Mouse (Mus musculus): ENCODE data around the gene Igfbpl1. TPM values are rescaled to one million over a fixed set of nuclear protein-coding genes. Genes with fewer than 3 reads are reported as not detected.

Gene Igfbpl1
- total and polyA plus RNA-seq, 3 experiments: not detected

GRCm38 (mm10) chr4:45762600-45762999 lies 64.1 kb downstream of the Igfbpl1 start:
- dilution Hi-C loops (cut with MboI; ENCODE audit: extremely low pct_ligation_motif_present, extremely low pct_unique_long_range_greater_than_20kb, low sequenced_read_pairs): no loop called here
- Histone ChIP-seq H3K79me2 (replicated peaks; ENCODE audit: control insufficient read depth, extremely low read depth, insufficient read depth, poor library complexity, severe bottlenecking) (no peaks in the 10 kb centered on the region), H3K9me3 (replicated peaks; ENCODE audit: low read length) (peaks cover 2% of the 10 kb centered on the region), H3K4me1 (ENCODE audit: control insufficient read depth in 1 of 2, insufficient read depth in 2 of 2) (peaks cover 0 to 32% of the 10 kb centered on the region in 2 experiments; a peak in 2 of 4 replicates), H3K36me3 (replicated peaks in 1 of 2; ENCODE audit: control insufficient read depth in 1 of 2, insufficient read depth in 1 of 2, low read length in 1 of 2) (no peaks in the 10 kb centered on the region), H3K4me3 (replicated peaks in 1 of 3; ENCODE audit: low read depth in 2 of 3, low read length in 2 of 3, poor library complexity in 1 of 3) (no peak overlapping the region), H3K4me2 (ENCODE audit: insufficient read depth, low read depth, poor library complexity, severe bottlenecking) (no peak overlapping the region), H3K27ac (ENCODE audit: insufficient read depth, low read depth) (no peak overlapping the region), H3K27me3 (replicated peaks) (no peaks in the 10 kb centered on the region), H3K9ac (ENCODE audit: insufficient read depth, low read depth) (no peak overlapping the region)
- no peak for TF ChIP-seq CHD2 (IDR thresholded peaks at IDR 0.05; ENCODE audit: low read length)
- no peak for TF ChIP-seq POLR2AphosphoS2 (IDR thresholded peaks at IDR 0.05; ENCODE audit: low read depth, low read length)
- TF ChIP-seq SIN3A (IDR thresholded peaks at IDR 0.05; ENCODE audit: low read length): no peak
- no peak for TF ChIP-seq BHLHE40 (IDR thresholded peaks at IDR 0.05; ENCODE audit: low read depth, low read length)
- TF ChIP-seq CHD1 (IDR thresholded peaks at IDR 0.05; ENCODE audit: low read depth, low read length): no peak
- no peak for TF ChIP-seq MYC (IDR thresholded peaks at IDR 0.05; ENCODE audit: low read depth, low read length)
- no peak for TF ChIP-seq ETS1 (conservative IDR thresholded peaks at IDR 0.05; ENCODE audit: low read depth, low read length)
- TF ChIP-seq HCFC1 (IDR thresholded peaks at IDR 0.05; ENCODE audit: low read depth, low read length): no peak
- TF ChIP-seq ZKSCAN1 (IDR thresholded peaks at IDR 0.05; ENCODE audit: borderline replicate concordance, low read depth, low read length): no peak
- no peak for TF ChIP-seq USF2 (conservative IDR thresholded peaks at IDR 0.05; ENCODE audit: low read depth, low read length)
- no peak for TF ChIP-seq ELF1 (IDR thresholded peaks at IDR 0.05; ENCODE audit: low read depth, low read length)
- TF ChIP-seq JUND (conservative IDR thresholded peaks at IDR 0.05; ENCODE audit: low read depth, low read length): no peak
- TF ChIP-seq RCOR1 (conservative IDR thresholded peaks at IDR 0.05; ENCODE audit: low read depth, low read length): no peak
- TF ChIP-seq E2F4 (IDR thresholded peaks at IDR 0.05; ENCODE audit: insufficient replicate concordance, low read depth, low read length): no peak
- TF ChIP-seq UBTF (IDR thresholded peaks at IDR 0.05; ENCODE audit: low read depth, low read length): no peak
- no peak for TF ChIP-seq MXI1 (IDR thresholded peaks at IDR 0.05; ENCODE audit: low read depth, low read length)
- DNase-seq (ENCODE audit: extremely low read depth): no peak
- in situ Hi-C loops (cut with MboI; ENCODE audit: low pct_ligation_motif_present, low pct_unique_long_range_greater_than_20kb, low sequenced_read_pairs): loop anchor here (10.0 kb wide), 2 partner anchors 228 to 348 kb away; partner anchors contain the start of gene Shb

Other genes starting within 250 kb of the Igfbpl1 start
- gene Aldh1b1, start 27.9 kb downstream of the Igfbpl1 start, total RNA-seq (2012; rRNA removed): 4.6 and 4.9 TPM in 2 replicates
- gene Aldh1b1, start 27.9 kb downstream of the Igfbpl1 start, total RNA-seq (2014; rRNA removed): 6.7 and 8.3 TPM in 2 replicates
- 6.4 and 7.1 TPM in 2 replicates for gene Aldh1b1, start 27.9 kb downstream of the Igfbpl1 start, polyA plus RNA-seq (2012; ENCODE audit: insufficient read length, low read depth)
- not detected in 2 replicates for gene Stra6l, start 21.7 kb upstream of the Igfbpl1 start, total RNA-seq (2012; rRNA removed)
- 0.08 TPM in 1 of 2 replicates, not detected in the other for gene Stra6l, start 21.7 kb upstream of the Igfbpl1 start, total RNA-seq (2014; rRNA removed)
- 0.13 TPM in 1 of 2 replicates, not detected in the other for gene Stra6l, start 21.7 kb upstream of the Igfbpl1 start, polyA plus RNA-seq (2012; ENCODE audit: insufficient read length, low read depth)
- not detected in 2 replicates for gene Ccdc180, start 63.4 kb upstream of the Igfbpl1 start, total RNA-seq (2012; rRNA removed)
- gene Ccdc180, start 63.4 kb upstream of the Igfbpl1 start, total RNA-seq (2014; rRNA removed): not detected in 2 replicates
- 0.14 and 0.20 TPM in 2 replicates for gene Ccdc180, start 63.4 kb upstream of the Igfbpl1 start, polyA plus RNA-seq (2012; ENCODE audit: insufficient read length, low read depth)
- 0.67 and 1.6 TPM in 2 replicates for gene Tdrd7, start 138.4 kb upstream of the Igfbpl1 start, total RNA-seq (2012; rRNA removed)
- 2.1 and 2.7 TPM in 2 replicates for gene Tdrd7, start 138.4 kb upstream of the Igfbpl1 start, total RNA-seq (2014; rRNA removed)
- 2.1 and 2.9 TPM in 2 replicates for gene Tdrd7, start 138.4 kb upstream of the Igfbpl1 start, polyA plus RNA-seq (2012; ENCODE audit: insufficient read length, low read depth)
- 0.92 and 3.1 TPM in 2 replicates for gene Tmod1, start 212.0 kb upstream of the Igfbpl1 start, total RNA-seq (2012; rRNA removed)
- gene Tmod1, start 212.0 kb upstream of the Igfbpl1 start, total RNA-seq (2014; rRNA removed): 0.70 and 0.93 TPM in 2 replicates
- 2.3 and 2.5 TPM in 2 replicates for gene Tmod1, start 212.0 kb upstream of the Igfbpl1 start, polyA plus RNA-seq (2012; ENCODE audit: insufficient read length, low read depth)